ENCODE assay signal across 18 mouse cellular contexts in the genomic region with DNA sequence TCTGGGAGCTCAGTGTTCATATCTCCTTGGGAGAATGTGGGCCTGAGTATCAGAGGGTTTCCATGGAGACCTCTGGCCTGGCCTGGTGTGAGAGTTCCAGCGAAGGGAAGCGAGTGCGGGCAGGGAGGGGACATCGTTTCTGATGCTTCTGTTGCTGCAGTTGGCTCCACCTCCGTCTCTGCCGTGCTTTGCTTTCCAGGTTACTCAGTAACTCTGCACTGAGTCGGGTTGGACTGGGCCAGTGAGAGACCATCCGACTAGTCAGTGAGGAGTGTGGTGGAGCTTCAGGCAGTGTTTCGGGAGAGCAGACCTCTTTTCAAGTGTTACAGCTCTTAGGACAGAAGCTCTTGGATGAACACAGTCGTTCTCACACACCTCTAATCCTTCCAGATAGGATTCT. TPM values are rescaled to one million over a fixed set of nuclear protein-coding genes. Genes with fewer than 3 reads are reported as not detected.
DNase-seq lines count a peak whose midpoint lies in the region; ATAC-seq lines count a peak whose summit lies in the region.
"Had no signal": no experiment of that assay in that cellular context is flagged by ENCODE, and none has a peak within 500 bp of the region (broad histone marks: within the 10 kb centered on the region; RNA-seq: fewer than 3 reads in every experiment).

No protein-coding gene starts in this region.

- peak; percentile 39 for DNase-seq in liver
- DNase-seq in cerebellum, postnatal 14 days = no peak
- no peak for DNase-seq in heart, postnatal 36 days
- DNase-seq: adrenal gland, postnatal 10 days; gastrocnemius, postnatal 14 days; left cerebral cortex, postnatal 4 days; lung, postnatal 4 days; thymus, postnatal 14 days had no signal

- WGBS in intestine, embryonic 16.5 days = 47% methylated on average over 10 of the region's 10 CpGs
- 65% methylated on average over 10 of the region's 10 CpGs for WGBS in kidney, embryonic 15.5 days
- 45% methylated on average over 10 of the region's 10 CpGs for WGBS in liver, embryonic 16.5 days (ENCODE audit: insufficient replicate concordance)
- WGBS in neural tube, embryonic 15.5 days = 51% methylated on average over 10 of the region's 10 CpGs

- H3K9ac ChIP-seq in intestine, embryonic 16.5 days (ENCODE audit: low read depth, low read length) = no peak overlapping the region
- no peak overlapping the region for H3K9ac ChIP-seq in kidney, embryonic 15.5 days
- no peak overlapping the region for H3K9ac ChIP-seq in liver, embryonic 16.5 days (ENCODE audit: low read depth, low read length)
- H3K9ac ChIP-seq in neural tube, embryonic 15.5 days (replicated peaks) = no peak overlapping the region
- H3K9ac ChIP-seq: embryonic facial prominence, embryonic 12.5 days; forebrain, embryonic 13.5 days; hindbrain, embryonic 13.5 days; lung, embryonic 15.5 days had no signal

- no peaks in the 10 kb centered on the region for H3K4me1 ChIP-seq in intestine, embryonic 16.5 days (ENCODE audit: control insufficient read depth, insufficient read depth, low read length)
- H3K4me1 ChIP-seq in kidney, embryonic 15.5 days = peaks cover 26% of the 10 kb centered on the region
- H3K4me1 ChIP-seq in liver, embryonic 16.5 days (ENCODE audit: control insufficient read depth, low read depth, low read length) = peaks cover 6% of the 10 kb centered on the region
- H3K4me1 ChIP-seq in neural tube, embryonic 15.5 days = no peaks in the 10 kb centered on the region
- H3K4me1 ChIP-seq: forebrain, embryonic 13.5 days had no signal

- intact Hi-C loops in heart, postnatal 36 days (cut with DNase I) = no loop called here

- no peaks in the 10 kb centered on the region for H3K9me3 ChIP-seq in intestine, embryonic 16.5 days (ENCODE audit: control insufficient read depth, low read length)
- no peaks in the 10 kb centered on the region for H3K9me3 ChIP-seq in kidney, embryonic 15.5 days (replicated peaks)
- no peaks in the 10 kb centered on the region for H3K9me3 ChIP-seq in liver, embryonic 16.5 days (replicated peaks; ENCODE audit: control insufficient read depth, low read length)
- H3K9me3 ChIP-seq in neural tube, embryonic 15.5 days (replicated peaks) = no peaks in the 10 kb centered on the region
- H3K9me3 ChIP-seq: embryonic facial prominence, embryonic 12.5 days; forebrain, embryonic 13.5 days; hindbrain, embryonic 13.5 days; lung, embryonic 15.5 days had no signal

- no peak overlapping the region for H3K4me2 ChIP-seq in intestine, embryonic 16.5 days (ENCODE audit: low read depth, low read length)
- no peak overlapping the region for H3K4me2 ChIP-seq in kidney, embryonic 15.5 days
- H3K4me2 ChIP-seq in liver, embryonic 16.5 days (ENCODE audit: low read depth, low read length) = no peak overlapping the region
- no peak overlapping the region for H3K4me2 ChIP-seq in neural tube, embryonic 15.5 days
- H3K4me2 ChIP-seq: embryonic facial prominence, embryonic 12.5 days; forebrain, embryonic 13.5 days; hindbrain, embryonic 13.5 days; lung, embryonic 15.5 days had no signal

- no peak overlapping the region for H3K27ac ChIP-seq in intestine, embryonic 16.5 days (ENCODE audit: low read length)
- no peak overlapping the region for H3K27ac ChIP-seq in kidney, embryonic 15.5 days
- peak overlapping the region; percentile 55 for H3K27ac ChIP-seq in liver, embryonic 16.5 days (ENCODE audit: low read length)
- H3K27ac ChIP-seq in neural tube, embryonic 15.5 days (replicated peaks) = no peak overlapping the region
- H3K27ac ChIP-seq: embryonic facial prominence, embryonic 12.5 days; forebrain, embryonic 13.5 days; hindbrain, embryonic 13.5 days; left cerebral cortex, adult 2 months; lung, embryonic 15.5 days had no signal

- H3K27me3 ChIP-seq in intestine, embryonic 16.5 days (replicated peaks; ENCODE audit: control insufficient read depth, insufficient read depth, low read length) = no peaks in the 10 kb centered on the region
- H3K27me3 ChIP-seq in kidney, embryonic 15.5 days = peaks cover 7% of the 10 kb centered on the region; the same call in 1 of the 2 replicates
- H3K27me3 ChIP-seq in liver, embryonic 16.5 days (ENCODE audit: control insufficient read depth, insufficient read depth, low read depth, low read length) = no peaks in the 10 kb centered on the region
- no peaks in the 10 kb centered on the region for H3K27me3 ChIP-seq in neural tube, embryonic 15.5 days (replicated peaks)
- H3K27me3 ChIP-seq: embryonic facial prominence, embryonic 12.5 days; forebrain, embryonic 13.5 days; hindbrain, embryonic 13.5 days; lung, embryonic 15.5 days had no signal

- no peak overlapping the region for H3K4me3 ChIP-seq in intestine, embryonic 16.5 days (ENCODE audit: low read length)
- H3K4me3 ChIP-seq in kidney, embryonic 15.5 days (replicated peaks) = no peak overlapping the region
- H3K4me3 ChIP-seq in liver, embryonic 16.5 days (ENCODE audit: low read depth, low read length) = no peak overlapping the region
- no peak overlapping the region for H3K4me3 ChIP-seq in neural tube, embryonic 15.5 days (replicated peaks)
- H3K4me3 ChIP-seq: embryonic facial prominence, embryonic 12.5 days; erythroblast, embryonic 14.5 days; forebrain, embryonic 13.5 days; hindbrain, embryonic 13.5 days; left cerebral cortex, adult 2 months; lung, embryonic 15.5 days had no signal

- no peaks in the 10 kb centered on the region for H3K36me3 ChIP-seq in intestine, embryonic 16.5 days (ENCODE audit: control insufficient read depth, insufficient read depth, low read length)
- no peaks in the 10 kb centered on the region for H3K36me3 ChIP-seq in kidney, embryonic 15.5 days
- H3K36me3 ChIP-seq in liver, embryonic 16.5 days (ENCODE audit: control insufficient read depth, insufficient read depth) = no peaks in the 10 kb centered on the region
- H3K36me3 ChIP-seq in neural tube, embryonic 15.5 days = no peaks in the 10 kb centered on the region
- H3K36me3 ChIP-seq: embryonic facial prominence, embryonic 12.5 days; hindbrain, embryonic 13.5 days; lung, embryonic 15.5 days had no signal

- ATAC-seq in intestine, embryonic 16.5 days = peak; percentile 84
- ATAC-seq in kidney, embryonic 15.5 days (replicated peaks; ENCODE audit: low FRiP score) = peak; percentile 35; the same call in 1 of the 2 replicates
- ATAC-seq in liver, embryonic 16.5 days (ENCODE audit: low read depth) = peak; percentile 85
- no peak for ATAC-seq in neural tube, embryonic 15.5 days (ENCODE audit: low FRiP score)
- ATAC-seq: forebrain, embryonic 13.5 days had no signal

RNA-seq across cellular contexts. Expression of a gene that starts 8.6 kb away (rescaled TPM):
- 15.2 and 18.8 TPM in 2 replicates for polyA plus RNA-seq in intestine, embryonic 16.5 days (2015; fragmentation: Nextera tagmentation; extraction: Ambion mirVana)
- polyA plus RNA-seq in kidney, embryonic 15.5 days (2015; fragmentation: Nextera tagmentation; extraction: Ambion mirVana) = 4.6 and 5.6 TPM in 2 replicates
- polyA plus RNA-seq in liver, embryonic 16.5 days (2015; fragmentation: Nextera tagmentation; extraction: Ambion mirVana) = 10.6 and 13.5 TPM in 2 replicates
- total RNA-seq in heart, postnatal 36 days (2021) = 1 to 10 TPM; 4.3 to 5.6 TPM
- 2.6 and 6.5 TPM in 2 replicates for polyA plus RNA-seq in neural tube, embryonic 15.5 days (2015; fragmentation: Nextera tagmentation; extraction: Ambion mirVana)
